Mouse (Mus musculus) midbrain, embryonic 14.5 days (tissue): ENCODE measurements at regions not wholly inside any gene's neighbourhood (a gene's known extent, or its start where the extent isn't known, plus 50 kb on each side); places are given as distances from the start of the nearest gene placed in this dataset.

Experiments used
- ATAC-seq: fragments of 200-750 bp; cut with Nextera tagmentation; 2 replicates; pipeline ENCODE4 v1.8.0; 2017; ENCODE audit warnings: moderate number of reproducible peaks, moderate library complexity; ENCODE audit not compliant: low FRiP score, low TSS enrichment
- DNase-seq: peaks from one replicate; pipeline ENCODE4 v3.0.0-alpha.2; 2015
- H3K27ac ChIP-seq: fragments of 300-500 bp; sonication (generic); replicated peaks from 2 replicates; pipeline ENCODE4 v1.5.1; 2014; ENCODE audit warnings: mild to moderate bottlenecking, low read depth, low read length, moderate library complexity
- H3K27me3 ChIP-seq: fragments of 300-500 bp; sonication (generic); 2 replicates; pipeline ENCODE4 v1.6.1; 2014; ENCODE audit warnings: low read length, control low read depth, mixed read lengths; ENCODE audit not compliant: control insufficient read depth, insufficient read depth
- H3K36me3 ChIP-seq: fragments of 300-500 bp; sonication (generic); 2 replicates; pipeline ENCODE4 v1.6.1; 2014; ENCODE audit warnings: low read length, control low read depth; ENCODE audit not compliant: control insufficient read depth, insufficient read depth
- H3K4me1 ChIP-seq: fragments of 300-500 bp; sonication (generic); 2 replicates; pipeline ENCODE4 v1.6.1; 2014; ENCODE audit warnings: mild to moderate bottlenecking, antibody characterized with exemption, low read length, control low read depth; ENCODE audit not compliant: control insufficient read depth, insufficient read depth
- H3K4me2 ChIP-seq: fragments of 300-500 bp; sonication (generic); 2 replicates; pipeline ENCODE4 v1.6.1; 2014; ENCODE audit warnings: mild to moderate bottlenecking, low read length, moderate library complexity
- H3K4me3 ChIP-seq: fragments of 300-500 bp; sonication (generic); replicated peaks from 2 replicates; pipeline ENCODE4 v1.5.1; 2014; ENCODE audit warnings: low read depth, low read length
- H3K9ac ChIP-seq: fragments of 300-500 bp; sonication (generic); replicated peaks from 2 replicates; pipeline ENCODE4 v1.6.1; 2014; ENCODE audit warnings: mild to moderate bottlenecking, low read length, moderate library complexity
- H3K9me3 ChIP-seq: fragments of 300-500 bp; sonication (generic); 2 replicates; pipeline ENCODE4 v1.6.1; 2016; ENCODE audit warnings: low read length, control low read depth, mixed read lengths; ENCODE audit not compliant: control insufficient read depth
- WGBS: fragments of 180-500 bp; shearing (Covaris S2); extraction: QIAGEN DNeasy Blood & Tissue Kit; methylation state at CpG from one replicate; pipeline ENCODE4 v1.1.7; 2014; 5-methylcytosine and 5-hydroxymethylcytosine counted together

DNA sequence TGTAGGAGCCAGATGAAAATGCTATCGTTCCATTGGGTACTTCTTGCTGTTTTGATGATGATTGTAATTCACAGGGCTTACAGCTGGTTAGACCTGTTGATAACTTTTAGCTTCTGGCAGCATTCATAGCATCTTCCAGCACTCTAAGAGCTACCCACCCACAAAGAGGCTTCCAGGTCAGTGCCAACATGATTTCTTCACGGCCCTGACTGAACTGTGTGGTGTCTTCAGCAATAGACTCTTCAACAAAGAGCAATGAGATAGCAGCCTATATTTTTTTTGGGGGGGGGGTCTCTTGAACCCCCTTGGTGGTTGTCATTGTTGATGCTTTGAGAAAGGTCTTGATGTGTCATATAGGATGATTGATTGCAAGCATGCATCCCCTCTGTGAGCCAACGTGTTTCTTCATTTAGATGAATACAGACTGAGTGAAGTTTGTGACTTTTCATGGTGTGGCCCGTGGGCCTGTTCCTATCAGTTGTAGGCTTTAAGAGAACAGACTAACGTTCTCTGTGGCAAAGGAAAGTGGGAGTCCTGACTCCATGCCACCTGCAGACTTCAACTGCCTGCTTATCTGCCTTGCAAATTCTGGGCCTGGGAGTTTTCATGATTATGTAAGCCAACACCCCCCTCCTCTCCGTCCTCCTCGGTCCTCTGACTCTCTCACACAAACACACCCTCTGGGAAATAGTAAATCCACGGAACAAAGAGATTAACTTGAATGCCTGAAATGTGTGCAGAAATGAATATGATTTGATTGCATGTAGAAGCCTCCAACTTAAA is 1293.0 kb upstream of the A1bg start:
- Histone ChIP-seq H3K36me3 (no peaks in the 10 kb centered on the region), H3K4me3 (no peak overlapping the region), H3K9me3 (no peaks in the 10 kb centered on the region), H3K9ac (no peak overlapping the region), H3K4me1 (no peaks in the 10 kb centered on the region), H3K27ac (no peak overlapping the region), H3K27me3 (no peaks in the 10 kb centered on the region), H3K4me2 (no peak overlapping the region)
- 44% methylated on average over 8 of the region's 8 CpGs for WGBS
- DNase-seq (peak; percentile 34), ATAC-seq (no peak)

DNA sequence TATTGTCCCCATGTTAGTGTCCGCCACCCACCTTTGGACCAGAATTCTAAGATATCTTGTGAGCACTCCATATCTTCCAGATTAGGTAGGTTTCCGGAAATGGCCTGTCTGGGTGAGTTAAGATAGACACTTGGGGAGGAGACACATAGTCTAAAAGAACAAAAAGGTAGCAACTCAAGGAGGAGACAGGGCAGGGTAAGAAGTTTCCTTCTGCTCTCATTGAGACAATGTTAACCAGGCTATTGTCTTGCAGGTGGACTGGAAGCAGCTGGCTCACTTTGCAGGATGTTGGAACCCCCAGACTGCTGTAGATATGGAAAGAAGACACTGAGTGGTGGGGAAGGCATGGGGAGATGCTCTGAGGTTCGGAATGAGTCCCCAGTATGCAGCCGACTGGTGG is 1291.5 kb upstream of the A1bg start:
- no peak for DNase-seq

DNA sequence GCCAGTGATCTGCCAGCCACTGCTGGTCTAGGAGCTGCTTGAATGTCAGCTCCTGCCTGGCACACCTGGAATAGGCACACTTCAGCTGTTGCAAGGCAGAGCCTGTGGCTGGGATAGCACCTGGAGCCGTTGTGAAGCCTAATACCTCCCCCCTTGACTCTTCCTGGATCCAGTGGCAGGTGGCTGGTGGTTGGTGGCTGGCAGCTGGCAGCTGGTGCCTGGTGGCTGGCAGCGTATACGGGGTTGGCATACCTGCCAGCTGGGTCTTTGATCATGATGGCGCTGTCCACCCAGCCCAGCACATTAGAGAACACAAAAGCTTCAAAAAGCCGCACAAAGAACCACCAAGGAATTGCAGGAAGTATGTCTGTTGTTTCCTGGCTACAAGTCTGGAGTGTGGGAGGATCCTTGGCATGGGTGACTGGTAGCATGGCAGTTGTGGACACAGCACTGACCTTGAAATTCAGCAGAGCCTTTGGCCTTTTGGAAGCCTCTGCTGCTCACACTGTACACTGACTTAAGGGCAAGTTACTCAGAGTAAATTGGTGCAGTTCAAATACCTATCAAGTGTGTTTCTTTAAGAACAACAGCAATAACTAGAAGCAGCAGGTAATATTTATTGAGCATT is 1289.6 kb upstream of the A1bg start:
- Histone ChIP-seq H3K4me1 (no peaks in the 10 kb centered on the region), H3K4me3 (no peak overlapping the region), H3K4me2 (no peak overlapping the region), H3K36me3 (no peaks in the 10 kb centered on the region), H3K9ac (no peak overlapping the region), H3K9me3 (no peaks in the 10 kb centered on the region), H3K27me3 (no peaks in the 10 kb centered on the region), H3K27ac (no peak overlapping the region)
- ATAC-seq: no peak
- DNase-seq: no peak
- 84% methylated on average over 5 of the region's 5 CpGs for WGBS

More for the DNA sequence above, 1291.5 kb upstream of the A1bg start:
- H3K9ac ChIP-seq: no peak overlapping the region
- 93% methylated on average over 4 of the region's 4 CpGs for WGBS
- H3K36me3 ChIP-seq: no peaks in the 10 kb centered on the region
- H3K9me3 ChIP-seq: no peaks in the 10 kb centered on the region
- H3K27me3 ChIP-seq: no peaks in the 10 kb centered on the region
- ATAC-seq: no peak
- H3K4me3 ChIP-seq: no peak overlapping the region
- H3K27ac ChIP-seq: no peak overlapping the region
- no peaks in the 10 kb centered on the region for H3K4me1 ChIP-seq
- no peak overlapping the region for H3K4me2 ChIP-seq

GRCm38 (mm10) chr15:62209881-62210481 is 1287.2 kb upstream of the A1bg start:
- no peak for ATAC-seq

DNA sequence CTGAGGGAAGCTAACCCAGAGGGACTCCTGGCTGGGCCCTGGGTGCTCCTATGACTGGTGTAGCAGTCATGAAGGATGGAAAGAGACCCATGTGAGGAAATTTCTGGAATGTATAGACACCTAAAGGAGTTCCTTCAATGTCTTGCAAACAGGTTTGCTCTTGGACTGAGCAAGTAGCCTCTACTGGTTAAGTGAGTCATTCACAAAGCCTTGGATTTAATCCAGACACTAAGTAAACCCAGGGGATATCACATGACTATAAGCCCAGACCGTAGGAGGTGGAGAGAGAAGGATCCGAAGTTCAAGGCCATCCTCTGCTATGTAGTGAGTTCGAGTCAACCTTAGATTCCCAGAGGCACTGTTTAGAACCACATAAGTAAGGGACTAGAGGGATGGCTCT is 1286.5 kb upstream of the A1bg start:
- Histone ChIP-seq H3K27ac (no peak overlapping the region), H3K9me3 (no peaks in the 10 kb centered on the region), H3K9ac (no peak overlapping the region), H3K4me2 (no peak overlapping the region), H3K4me3 (no peak overlapping the region), H3K4me1 (no peaks in the 10 kb centered on the region), H3K27me3 (no peaks in the 10 kb centered on the region), H3K36me3 (no peaks in the 10 kb centered on the region)
- ATAC-seq (no peak), DNase-seq (no peak)
- 92% methylated on average over 3 of the region's 3 CpGs for WGBS

More at GRCm38 (mm10) chr15:62209881-62210481, 1287.2 kb upstream of the A1bg start:
- no peak for DNase-seq
- Histone ChIP-seq H3K9me3 (no peaks in the 10 kb centered on the region), H3K27me3 (no peaks in the 10 kb centered on the region), H3K4me3 (no peak overlapping the region), H3K36me3 (no peaks in the 10 kb centered on the region), H3K9ac (no peak overlapping the region), H3K4me2 (no peak overlapping the region), H3K27ac (no peak overlapping the region), H3K4me1 (no peaks in the 10 kb centered on the region)
- WGBS: 82% methylated on average over 5 of the region's 5 CpGs

DNA sequence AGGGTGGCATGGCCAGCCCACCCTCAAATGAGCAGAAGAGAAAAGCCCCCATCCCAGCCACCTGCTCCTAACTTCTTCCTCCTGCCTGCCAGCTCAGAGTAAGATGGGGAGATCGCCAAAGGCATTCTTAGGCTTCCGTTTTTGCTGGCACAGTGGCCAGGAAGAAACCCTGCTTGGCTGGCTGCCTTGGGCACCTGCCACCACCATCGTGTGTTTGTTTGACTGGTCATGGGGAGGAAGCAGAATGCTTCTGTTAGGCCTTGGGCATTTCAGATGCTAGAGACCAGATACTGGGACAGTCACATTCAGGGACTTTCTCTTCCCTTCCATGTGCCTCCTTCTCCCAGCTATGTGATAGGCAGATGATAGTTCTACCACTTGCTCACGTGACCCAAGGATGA is 1283.7 kb upstream of the A1bg start:
- H3K4me2 ChIP-seq: no peak overlapping the region
- no peak overlapping the region for H3K4me3 ChIP-seq
- no peaks in the 10 kb centered on the region for H3K9me3 ChIP-seq
- H3K27ac ChIP-seq: no peak overlapping the region
- H3K27me3 ChIP-seq: no peaks in the 10 kb centered on the region
- ATAC-seq (no peak), DNase-seq (no peak)
- no peaks in the 10 kb centered on the region for H3K36me3 ChIP-seq
- WGBS: 82% methylated on average over 4 of the region's 4 CpGs
- no peaks in the 10 kb centered on the region for H3K4me1 ChIP-seq
- no peak overlapping the region for H3K9ac ChIP-seq

DNA sequence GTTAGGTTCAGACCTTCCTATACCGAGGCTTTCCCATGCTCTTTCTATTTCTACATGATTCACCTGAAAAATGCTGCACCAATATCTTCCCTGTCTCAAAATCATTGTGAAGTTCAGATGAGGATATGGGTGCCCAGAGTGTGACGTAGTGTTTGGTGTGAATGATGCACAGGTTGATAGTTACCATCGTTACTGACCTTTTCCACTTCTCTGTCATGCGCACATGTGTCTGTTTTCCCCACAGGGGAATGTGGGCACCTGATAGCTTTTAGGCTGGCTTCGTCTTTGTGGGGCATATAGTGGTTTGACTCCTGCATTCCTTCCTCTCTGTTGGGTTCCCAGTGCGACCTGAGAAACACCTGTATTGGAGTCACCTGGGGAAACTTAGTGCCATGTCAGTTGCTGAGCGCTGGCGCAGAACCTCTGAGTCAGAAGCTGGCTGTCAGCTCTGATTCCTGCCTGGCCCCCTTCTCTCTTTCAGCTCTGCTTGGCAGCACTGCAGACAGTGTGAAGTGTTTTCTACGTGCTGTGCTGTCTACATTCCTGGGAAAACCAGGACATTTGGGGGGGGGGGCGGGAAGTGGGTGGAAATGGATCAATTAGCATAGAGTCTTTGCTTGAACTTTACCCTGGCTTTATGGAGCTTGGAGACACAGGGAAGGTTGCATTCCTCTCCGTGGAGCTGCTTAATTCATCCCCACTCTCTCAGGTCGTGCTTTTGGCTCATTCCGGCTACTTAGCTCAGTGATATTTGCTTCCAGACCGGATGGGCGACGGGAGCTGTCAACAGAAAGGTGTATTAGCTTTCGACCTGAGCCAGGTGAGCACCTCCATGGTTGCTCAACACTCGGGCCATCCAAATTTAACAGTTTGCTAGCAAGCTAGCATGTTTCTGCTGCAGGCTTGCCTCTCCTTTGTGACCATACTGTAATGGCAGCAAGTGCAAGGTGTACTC is 1281.4 kb upstream of the A1bg start:
- Histone ChIP-seq H3K36me3 (no peaks in the 10 kb centered on the region), H3K27me3 (no peaks in the 10 kb centered on the region), H3K9me3 (no peaks in the 10 kb centered on the region), H3K9ac (no peak overlapping the region), H3K4me1 (no peaks in the 10 kb centered on the region), H3K4me3 (no peak overlapping the region), H3K27ac (no peak overlapping the region), H3K4me2 (no peak overlapping the region)
- 74% methylated on average over 18 of the region's 18 CpGs for WGBS
- DNase-seq (no peak), ATAC-seq (no peak)

- DNase-seq (no peak), ATAC-seq (no peak)
- 86% methylated on average over 10 of the region's 10 CpGs for WGBS
- H3K4me2 ChIP-seq: no peak overlapping the region
- H3K36me3 ChIP-seq: no peaks in the 10 kb centered on the region
- H3K9ac ChIP-seq: no peak overlapping the region
- no peak overlapping the region for H3K4me3 ChIP-seq
- no peaks in the 10 kb centered on the region for H3K9me3 ChIP-seq
- H3K27me3 ChIP-seq: no peaks in the 10 kb centered on the region
- H3K27ac ChIP-seq: no peak overlapping the region
- no peaks in the 10 kb centered on the region for H3K4me1 ChIP-seq
Measured at GRCm38 (mm10) chr15:62202781-62203375, 1280.1 kb upstream of the A1bg start.
